Mouse (Mus musculus): ENCODE measurements around the gene Faiml.

Faiml gene

GRCm38 (mm10) chr9:99237139-99237538 lies at the start of gene Faiml:
Gene Faiml (minus strand): TSS chr9:99237239.
- no peak for DNase-seq (ENCODE audit: low spot score in 2 of 2)

- no peak for DNase-seq (ENCODE audit: low spot score in 2 of 2)
Observed at GRCm38 (mm10) chr9:99258891-99259290, 21.9 kb upstream of the Faiml start.

GRCm38 (mm10) chr9:99256821-99257220 lies 19.8 kb upstream of the Faiml start:
- DNase-seq (ENCODE audit: low spot score in 2 of 2) = no peak

GRCm38 (mm10) chr9:99256206-99256605 lies 19.2 kb upstream of the Faiml start:
- DNase-seq (ENCODE audit: low spot score in 2 of 2) = no peak

GRCm38 (mm10) chr9:99253861-99254260 lies 16.8 kb upstream of the Faiml start:
- no peak for DNase-seq (ENCODE audit: low spot score in 2 of 2)

- DNase-seq (ENCODE audit: low spot score in 2 of 2) = no peak
Observed at GRCm38 (mm10) chr9:99248906-99249305, 11.9 kb upstream of the Faiml start.

GRCm38 (mm10) chr9:99248304-99248703 lies 11.3 kb upstream of the Faiml start:
- no peak for DNase-seq (ENCODE audit: low spot score in 2 of 2)

- DNase-seq (ENCODE audit: low spot score in 2 of 2) = no peak
Observed at GRCm38 (mm10) chr9:99243895-99244293, 6.9 kb upstream of the Faiml start.

GRCm38 (mm10) chr9:99243190-99243894 lies 6.3 kb upstream of the Faiml start, which contains the start of gene Cep70:
Gene Cep70 (plus strand): TSS chr9:99243367.
- DNase-seq (ENCODE audit: low spot score in 2 of 2) = peak; percentile 93 to 95

- no peak for DNase-seq (ENCODE audit: low spot score in 2 of 2)
Observed at GRCm38 (mm10) chr9:99242533-99243189, 5.6 kb upstream of the Faiml start.

- DNase-seq (ENCODE audit: low spot score in 2 of 2) = peak in 1 of 2 experiments; percentile 18
Observed at GRCm38 (mm10) chr9:99242035-99242434, 5.0 kb upstream of the Faiml start.

GRCm38 (mm10) chr9:99240571-99240970 lies 3.5 kb upstream of the Faiml start:
- peak in 1 of 2 experiments; percentile 2 for DNase-seq (ENCODE audit: low spot score in 2 of 2)

- no peak for DNase-seq (ENCODE audit: low spot score in 2 of 2)
Observed at GRCm38 (mm10) chr9:99239256-99239655, 2.2 kb upstream of the Faiml start.

GRCm38 (mm10) chr9:99238276-99238675 lies 1.2 kb upstream of the Faiml start:
- no peak for DNase-seq (ENCODE audit: low spot score in 2 of 2)

- no peak for DNase-seq (ENCODE audit: low spot score in 2 of 2)
Observed at GRCm38 (mm10) chr9:99229450-99229849, 7.6 kb downstream of the Faiml start.

GRCm38 (mm10) chr9:99224583-99224982 lies 12.5 kb downstream of the Faiml start:
- DNase-seq (ENCODE audit: low spot score in 2 of 2) = no peak

GRCm38 (mm10) chr9:99221636-99222035 lies 15.4 kb downstream of the Faiml start:
- DNase-seq (ENCODE audit: low spot score in 2 of 2) = no peak

GRCm38 (mm10) chr9:99217999-99218719 lies 18.9 kb downstream of the Faiml start:
- DNase-seq (ENCODE audit: low spot score in 2 of 2) = peak in 1 of 2 experiments; percentile 2

- DNase-seq (ENCODE audit: low spot score in 2 of 2) = no peak
Observed at GRCm38 (mm10) chr9:99216182-99216581, 20.9 kb downstream of the Faiml start.

- no peak for DNase-seq (ENCODE audit: low spot score in 2 of 2)
Observed at GRCm38 (mm10) chr9:99212643-99213042, 24.4 kb downstream of the Faiml start.

- no peak for DNase-seq (ENCODE audit: low spot score in 2 of 2)
Observed at GRCm38 (mm10) chr9:99183043-99183670, 53.9 kb downstream of the Faiml start.

- DNase-seq (ENCODE audit: low spot score in 2 of 2) = no peak
Observed at GRCm38 (mm10) chr9:99182121-99182520, 54.9 kb downstream of the Faiml start.

Data from natural killer cell, adult 2 months (primary cell).